Comparison of ENCODE assay signal across 16 mouse cellular contexts in the genomic region with DNA sequence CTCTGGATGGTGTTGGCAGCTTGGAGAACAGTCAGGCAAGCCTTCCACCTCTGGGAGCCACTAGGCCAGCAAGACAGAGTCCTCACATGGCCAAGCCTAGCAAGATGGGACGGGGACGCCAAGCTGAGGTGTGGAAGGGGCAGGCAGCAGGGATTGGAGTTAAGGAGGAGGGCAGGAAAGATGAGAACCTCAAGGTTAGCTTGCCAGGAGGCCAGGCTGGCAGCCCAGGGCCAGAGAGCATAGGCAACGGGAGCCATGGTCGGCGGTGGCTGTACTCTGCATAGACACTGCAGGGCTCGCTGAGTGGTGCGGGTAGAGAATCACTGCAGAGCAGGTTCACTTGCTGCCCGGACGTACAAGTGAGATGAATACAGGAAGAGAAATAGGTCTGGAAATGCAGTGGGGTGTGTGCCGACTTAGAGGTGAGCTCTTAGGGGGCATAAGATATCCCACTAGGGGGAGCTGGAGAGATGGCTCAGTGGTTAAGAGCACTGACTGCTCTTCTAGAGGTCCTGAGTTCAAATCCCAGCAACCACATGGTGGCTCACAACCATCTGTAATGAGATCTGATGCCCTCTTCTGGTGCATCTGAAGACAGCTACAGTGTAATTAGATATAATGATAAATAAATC. TPM values are rescaled to one million over a fixed set of nuclear protein-coding genes. Genes with fewer than 3 reads are reported as not detected.
DNase-seq lines count a peak whose midpoint lies in the region; ATAC-seq and TF ChIP-seq lines count a peak whose summit lies in the region.
"Had no signal": no experiment of that assay in that cellular context is flagged by ENCODE, and none has a peak within 500 bp of the region (broad histone marks: within the 10 kb centered on the region; RNA-seq: fewer than 3 reads in every experiment).

No protein-coding gene starts in this region.

- no peak overlapping the region for H3K4me2 ChIP-seq in intestine, postnatal 0 days (replicated peaks; ENCODE audit: low read depth)
- H3K4me2 ChIP-seq in intestine, embryonic 16.5 days (ENCODE audit: low read depth, low read length), result no peak overlapping the region
- no peak overlapping the region for H3K4me2 ChIP-seq in midbrain, embryonic 15.5 days
- H3K4me2 ChIP-seq in midbrain, embryonic 11.5 days, result no peak overlapping the region
- no peak overlapping the region for H3K4me2 ChIP-seq in stomach, postnatal 0 days (replicated peaks; ENCODE audit: low read depth)
- H3K4me2 ChIP-seq: heart, embryonic 11.5 days; kidney, embryonic 15.5 days; lung, embryonic 14.5 days had no signal

- no peaks in the 10 kb centered on the region for H3K36me3 ChIP-seq in intestine, postnatal 0 days (ENCODE audit: control insufficient read depth, insufficient read depth)
- H3K36me3 ChIP-seq in intestine, embryonic 16.5 days (ENCODE audit: control insufficient read depth, insufficient read depth, low read length), result no peaks in the 10 kb centered on the region
- no peaks in the 10 kb centered on the region for H3K36me3 ChIP-seq in midbrain, embryonic 15.5 days (replicated peaks)
- no peaks in the 10 kb centered on the region for H3K36me3 ChIP-seq in midbrain, embryonic 11.5 days (ENCODE audit: control insufficient read depth, insufficient read depth, low read length)
- no peaks in the 10 kb centered on the region for H3K36me3 ChIP-seq in MEL (ENCODE audit: control insufficient read depth in 1 of 2, insufficient read depth in 2 of 2, low read length in 2 of 2)
- no peaks in the 10 kb centered on the region for H3K36me3 ChIP-seq in stomach, postnatal 0 days (ENCODE audit: control insufficient read depth, insufficient read depth, low read length)
- H3K36me3 ChIP-seq: G1E; kidney, embryonic 15.5 days had no signal

- TF ChIP-seq POLR2A in MEL (IDR thresholded peaks at IDR 0.05; ENCODE audit: control insufficient read depth in 1 of 2, insufficient read depth in 1 of 2, low read depth in 1 of 2, low read length in 2 of 2, poor library complexity in 1 of 2), result no peak

- H3K79me2 ChIP-seq in MEL (ENCODE audit: control insufficient read depth, insufficient read depth, low read length, poor library complexity), result no peaks in the 10 kb centered on the region

- no peak overlapping the region for H3K27ac ChIP-seq in intestine, postnatal 0 days (ENCODE audit: low read depth, low read length)
- H3K27ac ChIP-seq in intestine, embryonic 16.5 days (ENCODE audit: low read length), result no peak overlapping the region
- H3K27ac ChIP-seq in midbrain, embryonic 15.5 days, result 0 out of 2 replicates have a peak overlapping the region, but pooled peaks have one; percentile 29
- no peak overlapping the region for H3K27ac ChIP-seq in midbrain, embryonic 11.5 days (ENCODE audit: low read depth, low read length)
- no peak overlapping the region for H3K27ac ChIP-seq in MEL (ENCODE audit: control insufficient read depth, low read depth, low read length)
- no peak overlapping the region for H3K27ac ChIP-seq in stomach, postnatal 0 days (replicated peaks)
- H3K27ac ChIP-seq: kidney, embryonic 15.5 days had no signal

- H3K9me3 ChIP-seq in intestine, postnatal 0 days (ENCODE audit: control insufficient read depth), result no peaks in the 10 kb centered on the region
- H3K9me3 ChIP-seq in intestine, embryonic 16.5 days (ENCODE audit: control insufficient read depth, low read length), result no peaks in the 10 kb centered on the region
- no peaks in the 10 kb centered on the region for H3K9me3 ChIP-seq in midbrain, embryonic 15.5 days
- no peaks in the 10 kb centered on the region for H3K9me3 ChIP-seq in midbrain, embryonic 11.5 days (ENCODE audit: control insufficient read depth, low read length)
- H3K9me3 ChIP-seq in MEL (replicated peaks; ENCODE audit: insufficient read depth, low read length), result no peaks in the 10 kb centered on the region
- no peaks in the 10 kb centered on the region for H3K9me3 ChIP-seq in stomach, postnatal 0 days (ENCODE audit: control insufficient read depth, low read length)
- H3K9me3 ChIP-seq: G1E; kidney, embryonic 15.5 days had no signal

- no peak for ATAC-seq in intestine, postnatal 0 days
- ATAC-seq in intestine, embryonic 16.5 days, result no peak
- no peak for ATAC-seq in midbrain, embryonic 15.5 days (replicated peaks)
- no peak for ATAC-seq in midbrain, embryonic 11.5 days (ENCODE audit: low FRiP score)
- ATAC-seq in stomach, postnatal 0 days (ENCODE audit: low FRiP score, low TSS enrichment), result no peak
- ATAC-seq: forebrain, embryonic 14.5 days had no signal

- TF ChIP-seq EP300 in MEL (IDR thresholded peaks at IDR 0.05; ENCODE audit: low read depth in 1 of 2, low read length in 2 of 2), result no peak
- no peak for TF ChIP-seq EP300 in stomach, postnatal 0 days (optimal IDR thresholded peaks at IDR 0.05)

- TF ChIP-seq CTCF in intestine, postnatal 0 days (IDR thresholded peaks at IDR 0.05; ENCODE audit: low read depth), result 0 out of 2 replicates have a peak, but pooled peaks have one; percentile 18
- TF ChIP-seq CTCF in MEL (IDR thresholded peaks at IDR 0.05 in 2 of 3, conservative IDR thresholded peaks at IDR 0.05 in 1 of 3; ENCODE audit: control insufficient read depth in 1 of 3, insufficient read depth in 1 of 3, low read depth in 2 of 3, low read length in 3 of 3, poor library complexity in 1 of 3, severe bottlenecking in 1 of 3), result peak; percentile 3 to 19 (median 14); a peak in 2 of 6 replicates
- peak; percentile 31 for TF ChIP-seq CTCF in stomach, postnatal 0 days (IDR thresholded peaks at IDR 0.05; ENCODE audit: low read depth)

- no peak overlapping the region for H3K9ac ChIP-seq in intestine, postnatal 0 days (ENCODE audit: low read depth, low read length)
- no peak overlapping the region for H3K9ac ChIP-seq in intestine, embryonic 16.5 days (ENCODE audit: low read depth, low read length)
- no peak overlapping the region for H3K9ac ChIP-seq in midbrain, embryonic 15.5 days
- no peak overlapping the region for H3K9ac ChIP-seq in midbrain, embryonic 11.5 days (ENCODE audit: low read length)
- H3K9ac ChIP-seq in MEL (ENCODE audit: control insufficient read depth, low read depth, low read length, poor library complexity, severe bottlenecking), result no peak overlapping the region
- H3K9ac ChIP-seq in stomach, postnatal 0 days (ENCODE audit: low read length), result no peak overlapping the region
- H3K9ac ChIP-seq: kidney, embryonic 15.5 days; lung, embryonic 14.5 days had no signal

- TF ChIP-seq RAD21 in MEL (IDR thresholded peaks at IDR 0.05; ENCODE audit: low read depth, low read length), result no peak

- no peaks in the 10 kb centered on the region for H3K27me3 ChIP-seq in intestine, postnatal 0 days (replicated peaks; ENCODE audit: control insufficient read depth, insufficient read depth, low read length)
- no peaks in the 10 kb centered on the region for H3K27me3 ChIP-seq in intestine, embryonic 16.5 days (replicated peaks; ENCODE audit: control insufficient read depth, insufficient read depth, low read length)
- no peaks in the 10 kb centered on the region for H3K27me3 ChIP-seq in midbrain, embryonic 15.5 days (replicated peaks)
- no peaks in the 10 kb centered on the region for H3K27me3 ChIP-seq in midbrain, embryonic 11.5 days (ENCODE audit: control insufficient read depth, insufficient read depth, low read length)
- no peaks in the 10 kb centered on the region for H3K27me3 ChIP-seq in MEL (ENCODE audit: control insufficient read depth in 1 of 2, insufficient read depth in 2 of 2, low read length in 2 of 2)
- no peaks in the 10 kb centered on the region for H3K27me3 ChIP-seq in stomach, postnatal 0 days (ENCODE audit: control insufficient read depth, insufficient read depth, low read length)
- H3K27me3 ChIP-seq: kidney, embryonic 15.5 days had no signal

- no peak overlapping the region for H3K4me3 ChIP-seq in intestine, postnatal 0 days (ENCODE audit: low read depth, low read length)
- no peak overlapping the region for H3K4me3 ChIP-seq in intestine, embryonic 16.5 days (ENCODE audit: low read length)
- no peak overlapping the region for H3K4me3 ChIP-seq in midbrain, embryonic 15.5 days
- no peak overlapping the region for H3K4me3 ChIP-seq in midbrain, embryonic 11.5 days (ENCODE audit: low read depth, low read length)
- no peak overlapping the region for H3K4me3 ChIP-seq in MEL (ENCODE audit: control insufficient read depth in 1 of 2, insufficient read depth in 1 of 2, low read depth in 2 of 2, low read length in 2 of 2)
- no peak overlapping the region for H3K4me3 ChIP-seq in stomach, postnatal 0 days (ENCODE audit: low read depth, low read length)
- H3K4me3 ChIP-seq: kidney, embryonic 15.5 days had no signal

- no peak for DNase-seq in midbrain, embryonic 11.5 days (ENCODE audit: low spot score, missing footprints)
- peak; percentile 50 for DNase-seq in MEL (ENCODE audit: low read depth, low spot score)
- DNase-seq in stomach, postnatal 0 days (ENCODE audit: low spot score), result no peak
- DNase-seq in embryo, embryonic 9.5 days (ENCODE audit: extremely low spot score), result no peak
- DNase-seq: adrenal gland, postnatal 25 days; cerebellum, adult 8-10 months; heart, postnatal 36 days; lung, embryonic 14.5 days had no signal

- H3K4me1 ChIP-seq in intestine, postnatal 0 days (replicated peaks; ENCODE audit: control insufficient read depth, insufficient read depth, low read length), result no peaks in the 10 kb centered on the region
- H3K4me1 ChIP-seq in intestine, embryonic 16.5 days (ENCODE audit: control insufficient read depth, insufficient read depth, low read length), result no peaks in the 10 kb centered on the region
- no peaks in the 10 kb centered on the region for H3K4me1 ChIP-seq in midbrain, embryonic 15.5 days
- peaks cover 4% of the 10 kb centered on the region for H3K4me1 ChIP-seq in midbrain, embryonic 11.5 days (ENCODE audit: control insufficient read depth, insufficient read depth, low read length)
- peaks cover 0 to 5% of the 10 kb centered on the region in 2 experiments; a peak in 1 of 4 replicates for H3K4me1 ChIP-seq in MEL (ENCODE audit: control insufficient read depth in 1 of 2, insufficient read depth in 2 of 2, low read length in 2 of 2)
- H3K4me1 ChIP-seq in stomach, postnatal 0 days (replicated peaks; ENCODE audit: control insufficient read depth, insufficient read depth), result no peaks in the 10 kb centered on the region
- H3K4me1 ChIP-seq: kidney, embryonic 15.5 days had no signal

- 76% methylated on average over 10 of the region's 10 CpGs for WGBS in intestine, postnatal 0 days
- WGBS in intestine, embryonic 16.5 days, result 80% methylated on average over 10 of the region's 10 CpGs
- WGBS in midbrain, embryonic 15.5 days, result 75% methylated on average over 10 of the region's 10 CpGs
- WGBS in midbrain, embryonic 11.5 days, result 77% methylated on average over 10 of the region's 10 CpGs
- WGBS in stomach, postnatal 0 days, result 70% methylated on average over 10 of the region's 10 CpGs

RNA-seq across cellular contexts. Expression of gene 1190005I06Rik, which starts 5.3 kb away (rescaled TPM):
- 3.9 and 4.0 TPM in 2 replicates for polyA plus RNA-seq in intestine, postnatal 0 days (2015; fragmentation: Nextera tagmentation; extraction: Ambion mirVana)
- 1.8 and 1.9 TPM in 2 replicates for polyA plus RNA-seq in intestine, embryonic 16.5 days (2015; fragmentation: Nextera tagmentation; extraction: Ambion mirVana)
- polyA plus RNA-seq in midbrain, embryonic 15.5 days (2015; fragmentation: Nextera tagmentation; extraction: Ambion mirVana), result 18.1 and 20.1 TPM in 2 replicates
- polyA plus RNA-seq in midbrain, embryonic 11.5 days (2014; fragmentation: Nextera tagmentation; extraction: Ambion mirVana), result 2.9 and 4.4 TPM in 2 replicates
- total RNA-seq in MEL (2012; rRNA removed), result 2.0 and 2.3 TPM in 2 replicates
- polyA plus RNA-seq in MEL (2012; ENCODE audit: insufficient read depth in 1 of 2, insufficient read length in 2 of 2, low read depth in 1 of 2, low replicate concordance in 2 of 2, missing spikeins in 1 of 2), result 1 to 10 TPM in 1 of 2 experiments, not detected in 1; 2.1 TPM
- 12.2 and 14.0 TPM in 2 replicates for polyA plus RNA-seq in stomach, postnatal 0 days (2015; fragmentation: Nextera tagmentation; extraction: Ambion mirVana)

RNA-seq across cellular contexts. Expression of gene Gm27021, which starts 25.7 kb away (rescaled TPM):
- 1.0 and 1.9 TPM in 2 replicates for polyA plus RNA-seq in intestine, postnatal 0 days (2015; fragmentation: Nextera tagmentation; extraction: Ambion mirVana)
- polyA plus RNA-seq in intestine, embryonic 16.5 days (2015; fragmentation: Nextera tagmentation; extraction: Ambion mirVana), result 1.5 TPM in 2 replicates
- polyA plus RNA-seq in midbrain, embryonic 15.5 days (2015; fragmentation: Nextera tagmentation; extraction: Ambion mirVana), result 6.6 and 6.8 TPM in 2 replicates
- 3.4 and 3.5 TPM in 2 replicates for polyA plus RNA-seq in midbrain, embryonic 11.5 days (2014; fragmentation: Nextera tagmentation; extraction: Ambion mirVana)
- total RNA-seq in MEL (2012; rRNA removed), result 0.54 TPM in 1 of 2 replicates, not detected in the other
- under 1 TPM in 1 of 2 experiments, not detected in 1; 0.21 TPM for polyA plus RNA-seq in MEL (2012; ENCODE audit: insufficient read depth in 1 of 2, insufficient read length in 2 of 2, low read depth in 1 of 2, low replicate concordance in 2 of 2, missing spikeins in 1 of 2)
- 2.1 and 4.7 TPM in 2 replicates for polyA plus RNA-seq in stomach, postnatal 0 days (2015; fragmentation: Nextera tagmentation; extraction: Ambion mirVana)
- total RNA-seq: adrenal gland, postnatal 25 days; G1E; gastrocnemius, adult 8-10 months had no signal

RNA-seq across cellular contexts. Expression of gene Cox4i1, which starts 25.9 kb away (rescaled TPM):
- 2,406 and 2,420 TPM in 2 replicates for polyA plus RNA-seq in intestine, postnatal 0 days (2015; fragmentation: Nextera tagmentation; extraction: Ambion mirVana)
- polyA plus RNA-seq in intestine, embryonic 16.5 days (2015; fragmentation: Nextera tagmentation; extraction: Ambion mirVana), result 1,710 and 1,737 TPM in 2 replicates
- 1,028 and 1,049 TPM in 2 replicates for polyA plus RNA-seq in midbrain, embryonic 15.5 days (2015; fragmentation: Nextera tagmentation; extraction: Ambion mirVana)
- polyA plus RNA-seq in midbrain, embryonic 11.5 days (2014; fragmentation: Nextera tagmentation; extraction: Ambion mirVana), result 937 and 953 TPM in 2 replicates
- 1,299 and 1,431 TPM in 2 replicates for total RNA-seq in MEL (2012; rRNA removed)
- polyA plus RNA-seq in MEL (2012; ENCODE audit: insufficient read depth in 1 of 2, insufficient read length in 2 of 2, low read depth in 1 of 2, low replicate concordance in 2 of 2, missing spikeins in 1 of 2), result 1,000 to 10,000 TPM; 1,011 to 2,173 TPM
- 1,419 and 1,437 TPM in 2 replicates for polyA plus RNA-seq in stomach, postnatal 0 days (2015; fragmentation: Nextera tagmentation; extraction: Ambion mirVana)

RNA-seq across cellular contexts. Expression of gene Emc8, which starts 26.2 kb away (rescaled TPM):
- 127 and 135 TPM in 2 replicates for polyA plus RNA-seq in intestine, postnatal 0 days (2015; fragmentation: Nextera tagmentation; extraction: Ambion mirVana)
- 214 and 235 TPM in 2 replicates for polyA plus RNA-seq in intestine, embryonic 16.5 days (2015; fragmentation: Nextera tagmentation; extraction: Ambion mirVana)
- 98.0 and 115 TPM in 2 replicates for polyA plus RNA-seq in midbrain, embryonic 15.5 days (2015; fragmentation: Nextera tagmentation; extraction: Ambion mirVana)
- 292 and 306 TPM in 2 replicates for polyA plus RNA-seq in midbrain, embryonic 11.5 days (2014; fragmentation: Nextera tagmentation; extraction: Ambion mirVana)
- 180 and 187 TPM in 2 replicates for total RNA-seq in MEL (2012; rRNA removed)
- 100 to 1,000 TPM in 1 of 2 experiments, not detected in 1; 269 TPM for polyA plus RNA-seq in MEL (2012; ENCODE audit: insufficient read depth in 1 of 2, insufficient read length in 2 of 2, low read depth in 1 of 2, low replicate concordance in 2 of 2, missing spikeins in 1 of 2)
- 149 and 162 TPM in 2 replicates for polyA plus RNA-seq in stomach, postnatal 0 days (2015; fragmentation: Nextera tagmentation; extraction: Ambion mirVana)

RNA-seq across cellular contexts. Expression of gene Gins2, which starts 53.0 kb away (rescaled TPM):
- 23.1 and 23.7 TPM in 2 replicates for polyA plus RNA-seq in intestine, postnatal 0 days (2015; fragmentation: Nextera tagmentation; extraction: Ambion mirVana)
- 75.1 and 87.5 TPM in 2 replicates for polyA plus RNA-seq in intestine, embryonic 16.5 days (2015; fragmentation: Nextera tagmentation; extraction: Ambion mirVana)
- 15.3 and 16.5 TPM in 2 replicates for polyA plus RNA-seq in midbrain, embryonic 15.5 days (2015; fragmentation: Nextera tagmentation; extraction: Ambion mirVana)
- polyA plus RNA-seq in midbrain, embryonic 11.5 days (2014; fragmentation: Nextera tagmentation; extraction: Ambion mirVana), result 113 and 120 TPM in 2 replicates
- 46.1 and 49.3 TPM in 2 replicates for total RNA-seq in MEL (2012; rRNA removed)
- 100 to 1,000 TPM in 1 of 2 experiments, 10 to 100 TPM in 1; 39.6 to 150 TPM for polyA plus RNA-seq in MEL (2012; ENCODE audit: insufficient read depth in 1 of 2, insufficient read length in 2 of 2, low read depth in 1 of 2, low replicate concordance in 2 of 2, missing spikeins in 1 of 2)
- 31.0 and 35.5 TPM in 2 replicates for polyA plus RNA-seq in stomach, postnatal 0 days (2015; fragmentation: Nextera tagmentation; extraction: Ambion mirVana)
